Mouse (Mus musculus) lung, embryonic 16.5 days (tissue): ENCODE data around the gene Fam163a. TPM values are rescaled to one million over a fixed set of nuclear protein-coding genes. Genes with fewer than 3 reads are reported as not detected.

ENCODE experiments used
- ATAC-seq: fragments of 200-750 bp; cut with Nextera tagmentation; 2 replicates; pipeline ENCODE4 v1.8.0; 2017; ENCODE audit warnings: low read depth, mild to moderate bottlenecking, moderate library complexity
- H3K27ac ChIP-seq: fragments of 300-500 bp; sonication (generic); 2 replicates; pipeline ENCODE4 v1.5.1; 2014; ENCODE audit warnings: mild to moderate bottlenecking, control low read depth, low read length
- H3K27me3 ChIP-seq: fragments of 300-500 bp; sonication (generic); 2 replicates; pipeline ENCODE4 v1.6.1; 2014; ENCODE audit warnings: low read depth, low read length, mixed read lengths; ENCODE audit not compliant: control insufficient read depth, insufficient read depth
- H3K36me3 ChIP-seq: fragments of 300-500 bp; sonication (generic); 2 replicates; pipeline ENCODE4 v1.6.1; 2014; ENCODE audit warnings: low read length; ENCODE audit not compliant: control insufficient read depth, insufficient read depth
- H3K4me1 ChIP-seq: fragments of 300-500 bp; sonication (generic); replicated peaks from 2 replicates; pipeline ENCODE4 v1.6.1; 2014; ENCODE audit warnings: low read length, mixed read lengths; ENCODE audit not compliant: control insufficient read depth, insufficient read depth
- H3K4me2 ChIP-seq: fragments of 300-500 bp; sonication (generic); 2 replicates; pipeline ENCODE4 v1.6.1; 2014; ENCODE audit warnings: low read depth, low read length, control low read depth
- H3K4me3 ChIP-seq: fragments of 300-500 bp; sonication (generic); 2 replicates; pipeline ENCODE4 v1.5.1; 2014; ENCODE audit warnings: mild to moderate bottlenecking, low read length, control low read depth
- H3K9ac ChIP-seq: fragments of 300-500 bp; sonication (generic); 2 replicates; pipeline ENCODE4 v1.6.1; 2014; ENCODE audit warnings: low read length, control low read depth
- H3K9me3 ChIP-seq: fragments of 300-500 bp; sonication (generic); 2 replicates; pipeline ENCODE4 v1.6.1; 2016; ENCODE audit warnings: low read length; ENCODE audit not compliant: control insufficient read depth
- WGBS: fragments of 180-500 bp; shearing (Covaris S2); extraction: QIAGEN DNeasy Blood & Tissue Kit; methylation state at CpG from one replicate; pipeline ENCODE4 v1.1.7; 2014; 5-methylcytosine and 5-hydroxymethylcytosine counted together
- polyA plus RNA-seq: library from polyadenylated mRNA; unstranded; fragments of >200 nt; fragmentation: Nextera tagmentation; extraction: Ambion mirVana; gene quantifications from 2 replicates; pipeline ENCODE4 v1.2.1, GENCODE M21; 2015

Gene Fam163a
- polyA plus RNA-seq, 1 experiment from 2014 or later: 0.54 TPM

- Histone ChIP-seq H3K27ac (no peak overlapping the region), H3K4me2 (no peak overlapping the region), H3K36me3 (no peaks in the 10 kb centered on the region), H3K9me3 (no peaks in the 10 kb centered on the region), H3K4me3 (no peak overlapping the region), H3K4me1 (peaks cover 14% of the 10 kb centered on the region), H3K9ac (no peak overlapping the region), H3K27me3 (no peaks in the 10 kb centered on the region)
- no peak for ATAC-seq
- 61% methylated on average over 5 of the region's 5 CpGs for WGBS
Measured at GRCm38 (mm10) chr1:156226903-156227302, 22.1 kb upstream of the Fam163a start.

- Histone ChIP-seq H3K36me3 (no peaks in the 10 kb centered on the region), H3K9me3 (no peaks in the 10 kb centered on the region), H3K4me3 (no peak overlapping the region), H3K27me3 (no peaks in the 10 kb centered on the region), H3K27ac (no peak overlapping the region), H3K4me1 (peaks cover 10% of the 10 kb centered on the region), H3K9ac (no peak overlapping the region), H3K4me2 (no peak overlapping the region)
- ATAC-seq: peak; percentile 61
- WGBS: 34% methylated on average over 13 of the region's 13 CpGs
Measured at GRCm38 (mm10) chr1:156222205-156223000, 17.6 kb upstream of the Fam163a start.

GRCm38 (mm10) chr1:156221327-156221726, 16.5 kb upstream of the Fam163a start:
- H3K9ac ChIP-seq: no peak overlapping the region
- no peak overlapping the region for H3K4me3 ChIP-seq
- no peaks in the 10 kb centered on the region for H3K9me3 ChIP-seq
- no peaks in the 10 kb centered on the region for H3K27me3 ChIP-seq
- WGBS: 71% methylated on average over 2 of the region's 2 CpGs
- no peak overlapping the region for H3K4me2 ChIP-seq
- no peaks in the 10 kb centered on the region for H3K36me3 ChIP-seq
- no peak overlapping the region for H3K27ac ChIP-seq
- no peak for ATAC-seq
- peaks cover 10% of the 10 kb centered on the region for H3K4me1 ChIP-seq

- no peaks in the 10 kb centered on the region for H3K36me3 ChIP-seq
- no peaks in the 10 kb centered on the region for H3K9me3 ChIP-seq
- no peak for ATAC-seq
- H3K4me2 ChIP-seq: no peak overlapping the region
- H3K4me3 ChIP-seq: no peak overlapping the region
- 60% methylated on average over 2 of the region's 2 CpGs for WGBS
- peaks cover 10% of the 10 kb centered on the region for H3K4me1 ChIP-seq
- H3K27me3 ChIP-seq: no peaks in the 10 kb centered on the region
- no peak overlapping the region for H3K27ac ChIP-seq
- no peak overlapping the region for H3K9ac ChIP-seq
Measured at GRCm38 (mm10) chr1:156218573-156218972, 13.7 kb upstream of the Fam163a start.

GRCm38 (mm10) chr1:156217941-156218340, 13.1 kb upstream of the Fam163a start:
- H3K4me2 ChIP-seq: no peak overlapping the region
- H3K27me3 ChIP-seq: no peaks in the 10 kb centered on the region
- no peak for ATAC-seq
- no peak overlapping the region for H3K9ac ChIP-seq
- H3K9me3 ChIP-seq: no peaks in the 10 kb centered on the region
- H3K4me3 ChIP-seq: no peak overlapping the region
- H3K4me1 ChIP-seq: peaks cover 10% of the 10 kb centered on the region
- H3K36me3 ChIP-seq: no peaks in the 10 kb centered on the region
- H3K27ac ChIP-seq: no peak overlapping the region
- 44% methylated on average over 8 of the region's 8 CpGs for WGBS

DNA sequence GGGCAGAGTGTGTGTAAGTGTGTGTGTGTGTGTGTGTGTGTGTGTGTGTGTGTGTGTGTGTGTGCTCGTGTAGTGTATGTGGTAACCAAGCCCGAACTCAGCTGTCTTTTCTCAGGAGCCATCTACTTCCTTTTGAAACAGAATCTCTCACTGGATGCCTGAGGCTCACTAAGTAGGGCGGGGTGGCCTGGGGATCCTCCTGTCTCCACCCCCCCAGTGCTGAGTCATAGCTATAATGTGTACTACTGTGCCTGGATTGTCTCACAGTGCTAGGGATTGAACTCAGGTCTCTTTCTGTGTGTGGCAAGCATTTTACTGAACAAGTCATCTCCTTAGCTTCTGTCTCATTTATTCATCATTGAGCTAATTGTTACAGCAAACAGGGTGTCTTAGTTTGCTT, 12.6 kb upstream of the Fam163a start:
- no peak overlapping the region for H3K27ac ChIP-seq
- no peaks in the 10 kb centered on the region for H3K27me3 ChIP-seq
- H3K4me1 ChIP-seq: peaks cover 6% of the 10 kb centered on the region
- H3K4me2 ChIP-seq: no peak overlapping the region
- H3K9ac ChIP-seq: no peak overlapping the region
- ATAC-seq: peak; percentile 69
- WGBS: 49% methylated on average over 3 of the region's 3 CpGs
- no peaks in the 10 kb centered on the region for H3K9me3 ChIP-seq
- H3K36me3 ChIP-seq: no peaks in the 10 kb centered on the region
- no peak overlapping the region for H3K4me3 ChIP-seq

DNA sequence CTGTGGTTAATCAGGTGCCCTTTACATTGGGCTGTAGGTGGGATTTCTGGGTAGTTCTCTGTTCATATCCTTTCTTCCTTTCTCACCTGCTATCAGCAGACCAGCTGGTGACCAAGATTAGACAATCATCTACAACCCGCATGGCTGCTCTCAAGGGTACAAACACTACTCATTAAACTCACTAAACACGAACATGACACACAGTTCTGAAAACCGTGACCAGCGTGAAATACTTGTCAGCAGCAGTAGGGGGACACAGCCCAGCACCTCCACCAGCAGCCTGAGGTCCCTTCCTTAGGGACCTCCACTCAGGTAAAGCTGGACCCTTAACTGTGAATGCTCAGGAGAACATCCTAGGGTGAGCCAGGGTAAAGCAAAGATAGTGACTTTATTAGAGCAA, 11.4 kb upstream of the Fam163a start:
- Histone ChIP-seq H3K9me3 (no peaks in the 10 kb centered on the region), H3K27me3 (no peaks in the 10 kb centered on the region), H3K4me1 (peaks cover 6% of the 10 kb centered on the region; the same call in 1 of the 2 replicates), H3K4me3 (no peak overlapping the region), H3K27ac (no peak overlapping the region), H3K4me2 (no peak overlapping the region), H3K9ac (no peak overlapping the region), H3K36me3 (no peaks in the 10 kb centered on the region)
- ATAC-seq: no peak
- WGBS: 64% methylated on average over 4 of the region's 4 CpGs

DNA sequence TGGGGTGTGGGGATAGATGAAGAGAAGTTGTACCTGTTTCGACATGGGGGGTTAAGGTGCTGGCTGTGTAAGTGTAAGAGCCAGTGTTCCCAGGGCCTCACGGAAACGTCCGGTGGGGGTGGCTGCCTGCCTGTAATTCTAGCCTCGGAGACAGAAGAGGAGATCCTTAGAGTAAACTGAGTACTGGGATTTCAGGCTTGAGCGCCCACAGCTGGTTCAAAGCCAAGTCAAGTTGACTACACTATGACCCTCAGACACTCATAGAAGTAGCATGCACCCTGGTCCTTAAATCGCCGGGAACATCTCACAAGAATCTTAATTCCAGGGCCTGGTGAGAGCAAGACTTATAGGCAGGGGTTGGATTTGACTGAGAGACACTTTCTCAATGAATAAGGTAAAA, 9.8 kb upstream of the Fam163a start:
- Histone ChIP-seq H3K27ac (no peak overlapping the region), H3K9ac (no peak overlapping the region), H3K4me3 (no peak overlapping the region), H3K9me3 (no peaks in the 10 kb centered on the region), H3K27me3 (no peaks in the 10 kb centered on the region), H3K36me3 (no peaks in the 10 kb centered on the region), H3K4me1 (peaks cover 6% of the 10 kb centered on the region; the same call in 1 of the 2 replicates), H3K4me2 (no peak overlapping the region)
- no peak for ATAC-seq
- WGBS: 73% methylated on average over 8 of the region's 8 CpGs

DNA sequence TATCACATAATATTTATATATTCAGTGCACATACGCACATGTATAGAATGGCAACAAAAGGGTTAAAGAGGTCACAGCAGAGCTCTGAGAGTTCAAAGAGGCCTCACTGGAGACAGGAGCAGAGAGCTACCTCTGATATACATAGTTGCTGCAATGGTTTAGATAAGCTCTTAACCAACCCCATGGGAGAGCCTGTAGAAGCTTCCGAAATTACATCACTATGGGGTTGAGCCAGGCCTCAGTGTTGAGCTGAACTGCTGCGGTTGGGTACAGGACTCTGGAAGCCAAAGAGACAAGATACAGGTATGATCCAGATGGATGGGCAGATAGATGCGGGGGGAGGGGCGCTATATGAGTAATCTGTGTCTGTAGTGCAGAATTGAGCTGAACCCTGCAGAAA, 8.1 kb upstream of the Fam163a start:
- H3K4me2 ChIP-seq: no peak overlapping the region
- H3K9ac ChIP-seq: no peak overlapping the region
- ATAC-seq: no peak
- 84% methylated on average over 5 of the region's 5 CpGs for WGBS
- H3K27ac ChIP-seq: no peak overlapping the region
- no peaks in the 10 kb centered on the region for H3K27me3 ChIP-seq
- no peaks in the 10 kb centered on the region for H3K9me3 ChIP-seq
- H3K4me3 ChIP-seq: no peak overlapping the region
- H3K4me1 ChIP-seq: peaks cover 5% of the 10 kb centered on the region; the same call in 1 of the 2 replicates
- H3K36me3 ChIP-seq: no peaks in the 10 kb centered on the region
